Mouse (Mus musculus): ENCODE measurements around the gene Lrp2. TPM values are rescaled to one million over a fixed set of nuclear protein-coding genes. Genes with fewer than 3 reads are reported as not detected.
"Not testable (repeated sequence)": the region's sequence is repeated elsewhere in the genome, so short reads cannot be mapped to it uniquely, and the experiment has no call there.

Lrp2 gene
- total RNA-seq, 1 experiment from 2014 or later: not detected

GRCm38 (mm10) chr2:69584117-69584933 lies 1.5 kb downstream of the Lrp2 start:
- peak; percentile 53; the same call in 1 of the 2 replicates for ATAC-seq (replicated peaks; ENCODE audit: low read depth, poor library complexity, severe bottlenecking)

GRCm38 (mm10) chr2:69582861-69583260 lies 3.0 kb downstream of the Lrp2 start:
- no peak for ATAC-seq (replicated peaks; ENCODE audit: low read depth, poor library complexity, severe bottlenecking)

GRCm38 (mm10) chr2:69582068-69582467 lies 3.8 kb downstream of the Lrp2 start:
- not testable (repeated sequence) for ATAC-seq (replicated peaks; ENCODE audit: low read depth, poor library complexity, severe bottlenecking)

- ATAC-seq (replicated peaks; ENCODE audit: low read depth, poor library complexity, severe bottlenecking): no peak
These were observed 5.8 kb downstream of the Lrp2 start for GRCm38 (mm10) chr2:69580091-69580490.

- ATAC-seq (replicated peaks; ENCODE audit: low read depth, poor library complexity, severe bottlenecking): no peak
These were observed 7.7 kb downstream of the Lrp2 start for GRCm38 (mm10) chr2:69578206-69578605.

GRCm38 (mm10) chr2:69576531-69576930 lies 9.3 kb downstream of the Lrp2 start:
- no peak for ATAC-seq (replicated peaks; ENCODE audit: low read depth, poor library complexity, severe bottlenecking)

- ATAC-seq (replicated peaks; ENCODE audit: low read depth, poor library complexity, severe bottlenecking): peak; percentile 95
These were observed 10.9 kb downstream of the Lrp2 start for GRCm38 (mm10) chr2:69574934-69575333.

GRCm38 (mm10) chr2:69574261-69574660 lies 11.6 kb downstream of the Lrp2 start:
- no peak for ATAC-seq (replicated peaks; ENCODE audit: low read depth, poor library complexity, severe bottlenecking)

- ATAC-seq (replicated peaks; ENCODE audit: low read depth, poor library complexity, severe bottlenecking): no peak
These were observed 12.2 kb downstream of the Lrp2 start for GRCm38 (mm10) chr2:69573733-69574054.

GRCm38 (mm10) chr2:69573038-69573732 lies 12.7 kb downstream of the Lrp2 start:
- no peak for ATAC-seq (replicated peaks; ENCODE audit: low read depth, poor library complexity, severe bottlenecking)

- ATAC-seq (replicated peaks; ENCODE audit: low read depth, poor library complexity, severe bottlenecking): no peak
These were observed 15.3 kb downstream of the Lrp2 start for GRCm38 (mm10) chr2:69570556-69570955.

- ATAC-seq (replicated peaks; ENCODE audit: low read depth, poor library complexity, severe bottlenecking): no peak
These were observed 19.6 kb downstream of the Lrp2 start for GRCm38 (mm10) chr2:69566281-69566680.

GRCm38 (mm10) chr2:69563492-69563891 lies 22.4 kb downstream of the Lrp2 start:
- ATAC-seq (replicated peaks; ENCODE audit: low read depth, poor library complexity, severe bottlenecking): peak; percentile 83

- peak; percentile 68 for ATAC-seq (replicated peaks; ENCODE audit: low read depth, poor library complexity, severe bottlenecking)
These were observed 23.1 kb downstream of the Lrp2 start for GRCm38 (mm10) chr2:69562761-69563160.

- ATAC-seq (replicated peaks; ENCODE audit: low read depth, poor library complexity, severe bottlenecking): no peak
These were observed 25.6 kb downstream of the Lrp2 start for GRCm38 (mm10) chr2:69560221-69560620.

GRCm38 (mm10) chr2:69559380-69559779 lies 26.5 kb downstream of the Lrp2 start:
- no peak for ATAC-seq (replicated peaks; ENCODE audit: low read depth, poor library complexity, severe bottlenecking)

- peak; percentile 68 for ATAC-seq (replicated peaks; ENCODE audit: low read depth, poor library complexity, severe bottlenecking)
These were observed 29.2 kb downstream of the Lrp2 start for GRCm38 (mm10) chr2:69556686-69557085.

GRCm38 (mm10) chr2:69551639-69552038 lies 34.2 kb downstream of the Lrp2 start:
- ATAC-seq (replicated peaks; ENCODE audit: low read depth, poor library complexity, severe bottlenecking): no peak

- ATAC-seq (replicated peaks; ENCODE audit: low read depth, poor library complexity, severe bottlenecking): peak; percentile 90
These were observed 39.0 kb downstream of the Lrp2 start for GRCm38 (mm10) chr2:69546823-69547222.

- ATAC-seq (replicated peaks; ENCODE audit: low read depth, poor library complexity, severe bottlenecking): no peak
These were observed 49.8 kb downstream of the Lrp2 start for GRCm38 (mm10) chr2:69536018-69536417.

- no peak for ATAC-seq (replicated peaks; ENCODE audit: low read depth, poor library complexity, severe bottlenecking)
These were observed 54.3 kb downstream of the Lrp2 start for GRCm38 (mm10) chr2:69531528-69532055.
